Mouse (Mus musculus) MEL (cell line): Measurements from ENCODE around the gene Chpt1. TPM values are rescaled to one million over a fixed set of nuclear protein-coding genes. Genes with fewer than 3 reads are reported as not detected.
"Not testable (repeated sequence)": the region's sequence is repeated elsewhere in the genome, so short reads cannot be mapped to it uniquely, and the experiment has no call there.

Experiments
- DNase-seq: peaks from one replicate; pipeline ENCODE4 v3.0.0; 2011; ENCODE audit warnings: low read depth, low spot score
- H3K27ac ChIP-seq: 2 replicates; pipeline ENCODE4 v1.5.1; 2012; ENCODE audit warnings: low read depth, mild to moderate bottlenecking, control low read depth, low read length, moderate library complexity; ENCODE audit not compliant: control insufficient read depth
- H3K27me3 ChIP-seq, 2 experiments: fragments of 150-350 bp in 1 of 2; sonication (generic) in 1 of 2; 2 replicates each; pipeline ENCODE4 v1.6.1; 2012; ENCODE audit warnings: low read length in 2 of 2, mild to moderate bottlenecking in 2 of 2, improper control_type of control experiment in 1 of 2, moderate library complexity in 1 of 2; ENCODE audit not compliant: insufficient read depth in 2 of 2, control insufficient read depth in 1 of 2
- H3K36me3 ChIP-seq, 2 experiments: 2 replicates each; pipeline ENCODE4 v1.6.1; 2012 to 2014; ENCODE audit warnings: low read length in 2 of 2, improper control_type of control experiment in 1 of 2, inconsistent platforms in 1 of 2, mild to moderate bottlenecking in 1 of 2; ENCODE audit not compliant: insufficient read depth in 2 of 2, control insufficient read depth in 1 of 2
- H3K4me1 ChIP-seq, 2 experiments: fragments of 150-350 bp in 1 of 2; sonication (generic) in 1 of 2; 2 replicates each; pipeline ENCODE4 v1.6.1; 2012; ENCODE audit warnings: low read length in 2 of 2, improper control_type of control experiment in 1 of 2, mild to moderate bottlenecking in 1 of 2; ENCODE audit not compliant: insufficient read depth in 2 of 2, control insufficient read depth in 1 of 2
- H3K4me3 ChIP-seq, 2 experiments: fragments of 150-350 bp in 1 of 2; sonication (generic) in 1 of 2; 2 replicates each; pipeline ENCODE4 v1.5.1; 2012; ENCODE audit warnings: low read depth in 2 of 2, low read length in 2 of 2, mild to moderate bottlenecking in 2 of 2, moderate library complexity in 2 of 2, control low read depth in 1 of 2, improper control_type of control experiment in 1 of 2; ENCODE audit not compliant: control insufficient read depth in 1 of 2, insufficient read depth in 1 of 2
- H3K79me2 ChIP-seq: 2 replicates; pipeline ENCODE4 v1.6.1; 2012; ENCODE audit warnings: mild to moderate bottlenecking, low read length, moderate library complexity; ENCODE audit not compliant: control insufficient read depth, poor library complexity, insufficient read depth
- H3K9ac ChIP-seq: 2 replicates; pipeline ENCODE4 v1.6.1; 2012; ENCODE audit warnings: low read depth, mild to moderate bottlenecking, control low read depth, low read length, moderate library complexity; ENCODE audit not compliant: control insufficient read depth, poor library complexity, severe bottlenecking
- H3K9me3 ChIP-seq: fragments of 150-350 bp; sonication (generic); replicated peaks from 2 replicates; pipeline ENCODE4 v1.6.1; 2012; ENCODE audit warnings: mild to moderate bottlenecking, low read length, improper control_type of control experiment, moderate library complexity; ENCODE audit not compliant: insufficient read depth
- CTCF ChIP-seq, 3 experiments: IDR thresholded peaks in 2 of 3; conservative IDR thresholded peaks in 1 of 3; 2 replicates each; pipeline ENCODE4 v1.5.1; 2011 to 2012; ENCODE audit warnings: low read length in 3 of 3, low read depth in 2 of 3, mild to moderate bottlenecking in 2 of 3, improper control_type of control experiment in 1 of 3, inconsistent platforms in 1 of 3, mixed read lengths in 1 of 3, moderate library complexity in 1 of 3; ENCODE audit not compliant: control insufficient read depth in 1 of 3, insufficient read depth in 1 of 3, poor library complexity in 1 of 3, severe bottlenecking in 1 of 3
- ELF1 ChIP-seq: IDR thresholded peaks from 2 replicates; pipeline ENCODE4 v1.6.1; 2014; ENCODE audit warnings: low read depth, mild to moderate bottlenecking, inconsistent platforms, low read length, improper control_type of control experiment, moderate library complexity
- EP300 ChIP-seq, 2 experiments: IDR thresholded peaks; 2 replicates each; pipeline ENCODE4 v1.6.1; 2011; ENCODE audit warnings: improper control_type of control experiment in 2 of 2, low read length in 2 of 2, low read depth in 1 of 2, mild to moderate bottlenecking in 1 of 2
- ETS1 ChIP-seq: IDR thresholded peaks from 2 replicates; pipeline ENCODE4 v1.6.1; 2012; ENCODE audit warnings: low read depth, mild to moderate bottlenecking, inconsistent platforms, low read length, improper control_type of control experiment, moderate library complexity
- GABPA ChIP-seq: IDR thresholded peaks from 2 replicates; pipeline ENCODE4 v1.6.1; 2012; ENCODE audit warnings: low read depth, mild to moderate bottlenecking, inconsistent platforms, low read length, improper control_type of control experiment, moderate library complexity
- GATA1 ChIP-seq: IDR thresholded peaks from 2 replicates; pipeline ENCODE4 v1.6.1; 2011; ENCODE audit warnings: low read depth, low read length, improper control_type of control experiment
- MAFK ChIP-seq: IDR thresholded peaks from 2 replicates; pipeline ENCODE4 v1.6.1; 2011; ENCODE audit warnings: low read depth, mild to moderate bottlenecking, low read length, improper control_type of control experiment, borderline replicate concordance
- MAZ ChIP-seq: IDR thresholded peaks from 2 replicates; pipeline ENCODE4 v1.6.1; 2012; ENCODE audit warnings: low read depth, mild to moderate bottlenecking, inconsistent platforms, low read length, improper control_type of control experiment
- NELFE ChIP-seq: IDR thresholded peaks from 2 replicates; pipeline ENCODE4 v1.6.1; 2011; ENCODE audit warnings: low read depth, low read length, improper control_type of control experiment
- NRF1 ChIP-seq: IDR thresholded peaks from 2 replicates; pipeline ENCODE4 v1.6.1; 2014; ENCODE audit warnings: low read depth, mild to moderate bottlenecking, inconsistent platforms, low read length, improper control_type of control experiment, moderate library complexity; ENCODE audit not compliant: poor library complexity, insufficient read depth, severe bottlenecking
- POLR2A ChIP-seq, 2 experiments: IDR thresholded peaks; 2 replicates each; pipeline ENCODE4 v1.6.1; 2011 to 2012; ENCODE audit warnings: low read length in 2 of 2, mild to moderate bottlenecking in 2 of 2, control low read depth in 1 of 2, improper control_type of control experiment in 1 of 2, low read depth in 1 of 2, moderate library complexity in 1 of 2; ENCODE audit not compliant: control insufficient read depth in 1 of 2, insufficient read depth in 1 of 2, poor library complexity in 1 of 2
- POLR2AphosphoS5 ChIP-seq: IDR thresholded peaks from 2 replicates; pipeline ENCODE4 v1.6.1; 2012; ENCODE audit warnings: low read depth, borderline replicate concordance, mild to moderate bottlenecking, inconsistent platforms, low read length, moderate library complexity, mixed read lengths
- RAD21 ChIP-seq: IDR thresholded peaks from 2 replicates; pipeline ENCODE4 v1.6.1; 2011; ENCODE audit warnings: mild to moderate bottlenecking, low read depth, low read length, improper control_type of control experiment
- SIN3A ChIP-seq: IDR thresholded peaks from 2 replicates; pipeline ENCODE4 v1.6.1; 2012; ENCODE audit warnings: low read length, improper control_type of control experiment, inconsistent platforms
- TAL1 ChIP-seq: IDR thresholded peaks from 2 replicates; pipeline ENCODE4 v1.6.1; 2012; ENCODE audit warnings: mild to moderate bottlenecking, inconsistent platforms, low read length, moderate library complexity, mixed read lengths
- TBP ChIP-seq: IDR thresholded peaks from 2 replicates; pipeline ENCODE4 v1.8.0; 2011; ENCODE audit warnings: low read depth, low read length, improper control_type of control experiment
- UBTF ChIP-seq: IDR thresholded peaks from 2 replicates; pipeline ENCODE4 v1.6.1; 2012; ENCODE audit warnings: low read depth, mild to moderate bottlenecking, inconsistent platforms, low read length, improper control_type of control experiment, moderate library complexity, borderline replicate concordance; ENCODE audit not compliant: insufficient read depth
- USF1 ChIP-seq: IDR thresholded peaks from 2 replicates; pipeline ENCODE4 v1.6.1; 2014; ENCODE audit warnings: low read depth, mild to moderate bottlenecking, inconsistent platforms, low read length, improper control_type of control experiment, moderate library complexity
- USF2 ChIP-seq, 2 experiments: IDR thresholded peaks; 2 replicates each; pipeline ENCODE4 v1.6.1; 2011 to 2012; ENCODE audit warnings: improper control_type of control experiment in 2 of 2, low read length in 2 of 2, borderline replicate concordance in 1 of 2, inconsistent platforms in 1 of 2, low read depth in 1 of 2, mild to moderate bottlenecking in 1 of 2; ENCODE audit not compliant: insufficient read depth in 1 of 2
- ZC3H11A ChIP-seq: IDR thresholded peaks from 2 replicates; pipeline ENCODE4 v1.6.1; 2012; ENCODE audit warnings: low read depth, mild to moderate bottlenecking, inconsistent platforms, low read length, improper control_type of control experiment
- ZMIZ1 ChIP-seq: IDR thresholded peaks from 2 replicates; pipeline ENCODE4 v1.6.1; 2012; ENCODE audit warnings: low read depth, mild to moderate bottlenecking, inconsistent platforms, low read length, improper control_type of control experiment, moderate library complexity
- ZNF384 ChIP-seq: IDR thresholded peaks from 2 replicates; pipeline ENCODE4 v1.6.1; 2012; ENCODE audit warnings: low read depth, mild to moderate bottlenecking, inconsistent platforms, low read length, improper control_type of control experiment
- polyA plus RNA-seq, 2 experiments: library from polyadenylated mRNA; stranded (reverse) in 1 of 2; unstranded in 1 of 2; fragments of >175 nt in 1 of 2; fragments of >200 nt in 1 of 2; gene quantifications; 2 replicates each; pipeline versions ENCODE4 v1.2.1 to v1.2.4; 2012; ENCODE audit warnings: low replicate concordance in 2 of 2, low read depth in 1 of 2; ENCODE audit not compliant: insufficient read length in 2 of 2, insufficient read depth in 1 of 2, missing spikeins in 1 of 2
- total RNA-seq: library from RNA; depleted of rRNA; stranded (reverse); fragments of 300-350 nt; gene quantifications from 2 replicates; pipeline ENCODE4 v1.2.3, GENCODE M21; 2012

Gene Chpt1
- total and polyA plus RNA-seq, 3 experiments: 9.6 to 19.0 TPM; not detected in 1

- H3K27me3 ChIP-seq: no peaks in the 10 kb centered on the region; a peak in 1 of 4 replicates
- no peaks in the 10 kb centered on the region for H3K79me2 ChIP-seq
- H3K9me3 ChIP-seq: no peaks in the 10 kb centered on the region
- H3K36me3 ChIP-seq: peaks cover 0 to 4% of the 10 kb centered on the region in 2 experiments; a peak in 2 of 4 replicates
- H3K4me3 ChIP-seq: no peak overlapping the region
- peaks cover 3 to 4% of the 10 kb centered on the region in 2 experiments for H3K4me1 ChIP-seq
- DNase-seq: no peak
- no peak for TF ChIP-seq NELFE
- TF ChIP-seq ZC3H11A: no peak
- TF ChIP-seq GATA1: no peak
- no peak for TF ChIP-seq NRF1
- TF ChIP-seq TBP: no peak
- TF ChIP-seq TAL1: no peak
- TF ChIP-seq ZMIZ1: no peak
- no peak for TF ChIP-seq RAD21
- TF ChIP-seq SIN3A: no peak
- no peak for TF ChIP-seq ZNF384
- no peak for TF ChIP-seq POLR2AphosphoS5
- no peak for TF ChIP-seq USF1
- TF ChIP-seq MAZ: no peak
- no peak for TF ChIP-seq ELF1
- H3K9ac ChIP-seq: no peak overlapping the region
- H3K27ac ChIP-seq: no peak overlapping the region
Measured at GRCm38 (mm10) chr10:88522795-88523194, 18.9 kb upstream of the Chpt1 start.

- not testable (repeated sequence) for H3K9ac ChIP-seq, DNase-seq, H3K27ac ChIP-seq, H3K27me3 ChIP-seq, H3K79me2 ChIP-seq, H3K9me3 ChIP-seq, H3K4me3 ChIP-seq
- peaks cover 0 to 11% of the 10 kb centered on the region in 2 experiments; a peak in 3 of 4 replicates for H3K4me1 ChIP-seq
- peaks cover 0 to 10% of the 10 kb centered on the region in 2 experiments; a peak in 2 of 4 replicates for H3K36me3 ChIP-seq
Measured at GRCm38 (mm10) chr10:88515049-88515448, 11.2 kb upstream of the Chpt1 start.

- Histone ChIP-seq H3K9me3 (no peaks in the 10 kb centered on the region), H3K36me3 (peaks cover 0 to 10% of the 10 kb centered on the region in 2 experiments; a peak in 2 of 4 replicates), H3K27ac (peak overlapping the region; percentile 5; the same call in 1 of the 2 replicates), H3K27me3 (no peaks in the 10 kb centered on the region), H3K9ac (no peak overlapping the region), H3K4me3 (no peak overlapping the region), H3K4me1 (peaks cover 0 to 11% of the 10 kb centered on the region in 2 experiments; a peak in 3 of 4 replicates), H3K79me2 (no peaks in the 10 kb centered on the region)
- DNase-seq: peak; percentile 88
- peak; percentile 49; the same call in 1 of the 2 replicates for TF ChIP-seq MAFK
- TF ChIP-seq UBTF: no peak
- TF ChIP-seq TAL1: no peak
- peak; percentile 52 to 68 (median 60) for TF ChIP-seq CTCF (IDR thresholded peaks at IDR 0.05 in 2 of 3, conservative IDR thresholded peaks at IDR 0.05 in 1 of 3; ENCODE audit: control insufficient read depth in 1 of 3, insufficient read depth in 1 of 3, low read depth in 2 of 3, low read length in 3 of 3, poor library complexity in 1 of 3, severe bottlenecking in 1 of 3)
- peak; percentile 46; the same call in 1 of the 2 replicates for TF ChIP-seq ETS1
- no peak for TF ChIP-seq USF2 (IDR thresholded peaks at IDR 0.05; ENCODE audit: borderline replicate concordance in 1 of 2, insufficient read depth in 1 of 2, low read depth in 1 of 2, low read length in 2 of 2)
- TF ChIP-seq GATA1: peak; percentile 33; the same call in 1 of the 2 replicates
- TF ChIP-seq POLR2A (IDR thresholded peaks at IDR 0.05; ENCODE audit: control insufficient read depth in 1 of 2, insufficient read depth in 1 of 2, low read depth in 1 of 2, low read length in 2 of 2, poor library complexity in 1 of 2): no peak
- peak; percentile 21 to 50; a peak in 2 of 4 replicates for TF ChIP-seq EP300 (IDR thresholded peaks at IDR 0.05; ENCODE audit: low read depth in 1 of 2, low read length in 2 of 2)
- TF ChIP-seq GABPA: peak; percentile 89
Measured at GRCm38 (mm10) chr10:88514495-88514894, 10.6 kb upstream of the Chpt1 start.
